Mouse (Mus musculus): Measurements from ENCODE around the gene Olfr911-ps1.

Gene Olfr911-ps1

GRCm38 (mm10) chr9:38521280-38521679 is at the start of gene Olfr911-ps1:
Gene Olfr911-ps1 (plus strand): TSS chr9:38521580.
- no peak for DNase-seq

- DNase-seq: no peak
Measured at GRCm38 (mm10) chr9:38486785-38487184, 34.6 kb upstream of the Olfr911-ps1 start, which contains the start of gene Olfr906. Gene Olfr906 (plus strand): TSS chr9:38487085.

DNA sequence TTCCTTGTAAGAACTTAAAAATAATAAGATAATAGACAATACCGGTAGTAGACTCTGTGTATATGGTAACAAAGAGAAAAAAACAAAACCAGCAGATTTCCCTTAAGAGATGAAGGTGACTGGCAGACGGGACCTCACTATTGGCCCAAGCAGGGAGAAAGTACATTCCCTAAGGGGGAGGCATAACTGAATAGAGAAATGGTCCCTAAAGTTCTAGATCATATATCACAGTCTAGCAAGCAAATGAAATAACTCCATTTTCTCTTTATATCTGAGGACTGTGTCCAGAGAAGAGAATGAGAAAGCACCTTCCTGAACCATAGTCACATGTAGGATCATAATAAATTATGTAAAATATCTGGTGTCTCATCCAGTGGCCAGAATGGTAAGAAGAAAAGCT is 25.9 kb upstream of the Olfr911-ps1 start, which contains the start of gene Olfr907:
TSS of gene Olfr907 (plus strand) at position 301 of the 400 bp plus-strand sequence.
- no peak for DNase-seq

DNA sequence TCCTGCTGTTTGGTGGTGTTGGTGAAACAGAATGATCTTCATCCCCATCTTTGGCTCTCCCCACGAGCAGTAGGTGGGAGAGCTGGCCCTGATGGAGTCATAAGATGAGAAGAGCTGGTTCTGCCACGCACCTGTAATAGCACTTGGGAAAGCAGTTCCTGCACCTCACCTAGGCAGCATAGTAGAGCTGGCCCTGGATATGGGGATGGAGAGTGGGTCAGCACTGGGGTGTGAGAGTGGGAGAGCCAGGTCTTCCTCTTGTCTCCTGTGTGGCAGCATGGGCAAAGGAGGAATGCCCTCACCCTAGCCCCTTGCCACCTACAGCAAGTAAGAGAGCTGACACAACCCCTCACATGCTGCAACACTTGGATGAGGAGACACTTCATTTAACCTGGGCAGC is 9.0 kb upstream of the Olfr911-ps1 start:
- DNase-seq: no peak

- DNase-seq: no peak
Measured at GRCm38 (mm10) chr9:38537549-38537948, 16.2 kb downstream of the Olfr911-ps1 start, which contains the start of gene Olfr910. Gene Olfr910 (plus strand): TSS chr9:38537849.
